Mouse (Mus musculus) megakaryocyte-erythroid progenitor cell, adult 5 weeks (primary cell): Measurements from ENCODE around the gene Efcc1. TPM values are rescaled to one million over a fixed set of nuclear protein-coding genes. Genes with fewer than 3 reads are reported as not detected.

Experiments
- polyA plus RNA-seq: library from polyadenylated mRNA; stranded (reverse); fragments of >175 nt; gene quantifications from 2 replicates; pipeline ENCODE4 v1.2.3, GENCODE M21; 2012

Efcc1 gene
- polyA plus RNA-seq, result 1.5 and 5.1 TPM in 2 replicates

DNA sequence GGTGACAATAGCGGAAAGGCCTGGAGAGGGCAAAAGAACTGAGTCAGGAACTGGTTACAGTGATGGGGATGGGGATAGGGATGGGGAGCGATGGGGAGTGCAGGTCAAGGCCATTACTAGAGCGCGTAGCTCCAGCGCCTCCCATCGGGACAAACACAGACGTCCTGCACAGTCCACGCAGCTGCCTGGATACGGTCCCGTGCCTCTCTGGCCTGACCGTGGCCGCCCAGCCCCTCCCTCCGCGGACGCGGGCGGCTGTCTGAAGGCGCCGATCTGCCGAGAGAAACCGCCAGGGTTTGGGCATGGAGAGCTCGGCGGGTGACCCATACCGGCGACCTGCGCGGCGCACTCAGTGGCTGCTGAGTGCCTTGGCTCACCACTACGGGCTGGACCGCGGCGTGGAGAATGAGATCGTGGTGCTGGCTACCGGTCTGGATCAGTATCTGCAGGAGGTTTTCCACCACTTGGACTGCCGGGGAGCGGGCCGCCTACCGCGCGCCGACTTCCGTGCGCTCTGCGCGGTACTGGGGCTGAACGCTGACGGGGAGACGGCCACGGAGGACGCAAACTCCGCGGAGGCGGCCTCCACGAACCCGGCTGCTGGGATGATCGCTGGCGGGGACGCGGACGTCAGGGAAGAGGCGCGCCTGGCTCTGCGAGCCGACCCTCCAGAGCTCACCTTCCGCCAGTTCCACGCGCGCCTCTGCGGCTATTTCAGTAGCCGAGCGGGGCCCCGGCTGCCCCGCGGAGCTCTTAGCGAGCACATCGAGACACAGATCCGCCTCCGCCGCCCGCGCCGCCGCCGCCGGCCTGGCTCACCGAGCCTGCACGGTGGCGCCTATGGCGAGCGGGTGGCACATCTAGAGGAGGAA is at the start of gene Efcc1:
Efcc1 (plus strand) TSS at position 279 of the 872 bp plus-strand sequence.

DNA sequence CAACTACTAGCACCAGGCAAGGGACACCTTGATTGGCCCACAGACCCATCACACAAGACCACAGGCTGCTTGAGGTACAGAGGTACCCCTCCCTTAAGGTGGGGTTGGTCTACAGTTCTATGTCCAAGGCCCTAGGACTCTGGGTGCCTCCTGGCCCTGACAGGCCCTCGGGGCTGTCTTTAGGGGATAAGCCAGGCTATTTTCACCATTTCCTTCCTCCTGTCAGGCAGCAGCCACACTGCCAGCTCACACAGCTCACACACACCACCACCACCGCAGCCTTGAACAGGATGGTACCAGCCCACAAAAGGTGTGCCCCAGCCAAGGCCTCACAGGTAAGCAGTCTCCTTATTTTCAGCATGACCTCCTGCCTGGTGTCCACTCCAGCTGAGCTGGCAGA is 47.2 kb downstream of the Efcc1 start, which contains the start of gene Gp9:
Gp9 (plus strand) TSS at position 231 of the 400 bp plus-strand sequence.

Other genes starting within 250 kb of the Efcc1 start
- 6.1 and 7.3 TPM in 2 replicates for gene Arhgap25, start 197.6 kb upstream of the Efcc1 start, polyA plus RNA-seq
- 0.04 and 0.09 TPM in 2 replicates for gene Prokr1, start 140.1 kb upstream of the Efcc1 start, polyA plus RNA-seq
- gene Aplf, start 58.7 kb upstream of the Efcc1 start, polyA plus RNA-seq, result 5.1 and 5.4 TPM in 2 replicates
- 17.3 and 21.1 TPM in 2 replicates for gene Gp9, start 47.2 kb downstream of the Efcc1 start, polyA plus RNA-seq
- gene Rab43, start 81.3 kb downstream of the Efcc1 start, polyA plus RNA-seq, result 60.5 and 71.2 TPM in 2 replicates
- gene Gm45140, start 104.9 kb downstream of the Efcc1 start, polyA plus RNA-seq, result 16.2 and 25.7 TPM in 2 replicates
- gene Isy1, start 107.9 kb downstream of the Efcc1 start, polyA plus RNA-seq, result 66.0 and 75.3 TPM in 2 replicates
- 103 and 130 TPM in 2 replicates for gene Cnbp, start 120.2 kb downstream of the Efcc1 start, polyA plus RNA-seq
- 31.0 and 33.0 TPM in 2 replicates for gene Copg1, start 156.9 kb downstream of the Efcc1 start, polyA plus RNA-seq
- 22.9 and 27.6 TPM in 2 replicates for gene Hmces, start 183.1 kb downstream of the Efcc1 start, polyA plus RNA-seq